Mouse (Mus musculus) spleen, adult 2 months (tissue): Measurements from ENCODE around the gene Tmem116.

Experiments used
- CTCF ChIP-seq: fragments of 200-500 bp; IDR thresholded peaks from 2 replicates; pipeline ENCODE4 v1.5.1; 2011; ENCODE audit warnings: mild to moderate bottlenecking, inconsistent platforms; ENCODE audit not compliant: insufficient read depth, insufficient read length, insufficient replicate concordance; ENCODE audit errors: extremely low read depth
- POLR2A ChIP-seq: fragments of 200-500 bp; IDR thresholded peaks from 2 replicates; pipeline ENCODE4 v1.6.1; 2011; ENCODE audit warnings: low read depth, low read length, inconsistent platforms

- TF ChIP-seq CTCF (no peak), POLR2A (no peak)
These were observed 83.4 kb downstream of the Tmem116 start for GRCm38 (mm10) chr5:121535116-121535515.
